Comparison of ENCODE assay signal across 8 mouse cellular contexts in genomic region chr4:136310229-136311041, GRCm38 (mm10). TPM values are rescaled to one million over a fixed set of nuclear protein-coding genes. Genes with fewer than 3 reads are reported as not detected.
A peak's percentile ranks its signal among the peaks of the same experiment; 100 is the strongest.
DNase-seq lines count a peak whose midpoint lies in the region; ATAC-seq and TF ChIP-seq lines count a peak whose summit lies in the region.

TSS of gene Hnrnpr (plus strand) at chr4:136310942.

- ATAC-seq in common myeloid progenitor, adult 5-6 weeks (replicated peaks; ENCODE audit: low read depth, poor library complexity, severe bottlenecking), result peak; percentile 95
- peak; percentile 100 for ATAC-seq in hindbrain, postnatal 0 days
- peak; percentile 98 for ATAC-seq in megakaryocyte, adult 5-6 weeks (ENCODE audit: poor library complexity, severe bottlenecking)

- no peak for TF ChIP-seq CTCF in gastrocnemius, adult 2 months (IDR thresholded peaks at IDR 0.05)
- no peak for TF ChIP-seq CTCF in hindbrain, postnatal 0 days (IDR thresholded peaks at IDR 0.05; ENCODE audit: low read depth)
- TF ChIP-seq CTCF in left cerebral cortex, adult 2 months (IDR thresholded peaks at IDR 0.05), result no peak

- peak; percentile 100 for DNase-seq in ZHBTc4 (ENCODE audit: low read depth, low spot score)
- peak; percentile 100 for DNase-seq in gastrocnemius, adult 2 months
- peak; percentile 99 for DNase-seq in hindbrain, postnatal 0 days (ENCODE audit: low spot score)
- DNase-seq in left cerebral cortex, adult 2 months (ENCODE audit: extremely low spot score in 1 of 2, low spot score in 2 of 2), result peak; percentile 99
- DNase-seq in right cerebral cortex, adult 2 months (ENCODE audit: low spot score in 2 of 2), result peak; percentile 98 to 99
- peak; percentile 100 for DNase-seq in urinary bladder, postnatal 14 days (ENCODE audit: low spot score)

- under 1% methylated on average over 65 of the region's 65 CpGs for WGBS in hindbrain, postnatal 0 days

- H3K4me3 ChIP-seq in gastrocnemius, adult 2 months, result peak within 1 kb of the TSS; percentile 89
- peak within 1 kb of the TSS; percentile 100 for H3K4me3 ChIP-seq in hindbrain, postnatal 0 days (ENCODE audit: low read length)
- H3K4me3 ChIP-seq in left cerebral cortex, adult 2 months, result peak within 1 kb of the TSS; percentile 98

- H3K27ac ChIP-seq in gastrocnemius, adult 2 months, result peak within 1 kb of the TSS; percentile 98
- peak within 1 kb of the TSS; percentile 98 for H3K27ac ChIP-seq in hindbrain, postnatal 0 days
- peak within 1 kb of the TSS; percentile 93 for H3K27ac ChIP-seq in left cerebral cortex, adult 2 months

- peak within 1 kb of the TSS; percentile 98 for H3K9ac ChIP-seq in hindbrain, postnatal 0 days (replicated peaks; ENCODE audit: low read length)

- H3K4me1 ChIP-seq in hindbrain, postnatal 0 days (ENCODE audit: insufficient read depth, low read length), result 0 out of 2 replicates have a peak, but pooled peaks cover 11% of the 10 kb centered on the region

- intact Hi-C loops in gastrocnemius, adult 2 months (cut with DNase I), result loop anchor here (2.0 kb wide), 1 partner anchor 24 kb away; no protein-coding TSS in a partner anchor
- intact Hi-C loops in left cerebral cortex, adult 2 months (cut with DNase I), result loop anchor here (1.0 kb wide), 1 partner anchor 24 kb away; no protein-coding TSS in a partner anchor

- peak within 1 kb of the TSS; percentile 89 for H3K4me2 ChIP-seq in hindbrain, postnatal 0 days (ENCODE audit: low read depth, low read length)

- H3K36me3 ChIP-seq in hindbrain, postnatal 0 days (ENCODE audit: insufficient read depth, low read length), result no peaks in the 10 kb centered on the region

- no peaks in the 10 kb centered on the region for H3K27me3 ChIP-seq in hindbrain, postnatal 0 days (ENCODE audit: insufficient read depth, low read length)

- no peaks in the 10 kb centered on the region for H3K9me3 ChIP-seq in hindbrain, postnatal 0 days (ENCODE audit: low read length)

RNA-seq across cellular contexts. Expression of gene Hnrnpr, which starts in this region (rescaled TPM):
- total RNA-seq in common myeloid progenitor, adult 5-6 weeks (2017), result 225 and 262 TPM in 2 replicates
- total RNA-seq in gastrocnemius, adult 2 months (2021), result 10 to 100 TPM; 20.9 to 27.0 TPM
- 66.4 and 69.0 TPM in 2 replicates for total RNA-seq in hindbrain, postnatal 0 days (2014; rRNA removed)
- 154 and 159 TPM in 2 replicates for polyA plus RNA-seq in hindbrain, postnatal 0 days (2015; fragmentation: Nextera tagmentation; extraction: Ambion mirVana)
- 10 to 100 TPM; 76.4 to 79.1 TPM for total RNA-seq in left cerebral cortex, adult 2 months (2021)
- 80.0 and 85.4 TPM in 2 replicates for total RNA-seq in megakaryocyte, adult 5-6 weeks (2015)
- 124 and 138 TPM in 2 replicates for total RNA-seq in megakaryocyte, adult 5-6 weeks (2017)

Comparison
In these comparisons a context has a peak if more than half of its experiments do, and no peak if none do; other contexts are left out.
1. Peak in every context shown above with its lines: DNase-seq, ATAC-seq, H3K4me3 ChIP-seq and H3K27ac ChIP-seq.